Mouse (Mus musculus): Measurements from ENCODE around the gene Lims1.

Lims1 gene

DNA sequence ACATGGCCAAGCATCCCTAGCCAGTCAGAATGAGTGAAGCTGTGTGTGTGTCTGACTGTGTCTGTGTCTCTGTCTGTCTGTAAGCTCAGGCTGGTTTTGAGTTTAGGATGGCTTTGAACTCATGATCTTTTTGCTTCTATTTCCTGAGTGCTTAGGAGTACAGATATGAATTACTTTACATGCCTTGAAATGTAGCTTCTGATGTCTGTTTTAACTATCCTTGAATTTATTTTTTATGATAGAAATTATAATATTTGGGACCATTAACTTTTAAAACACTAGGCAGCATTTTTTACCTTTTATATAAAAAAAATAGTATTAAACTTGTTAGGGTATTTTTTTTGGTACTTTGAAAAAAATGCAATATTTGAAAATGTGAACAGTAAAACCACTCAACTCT lies 128.3 kb downstream of the Lims1 start:
- no peak for DNase-seq

GRCm38 (mm10) chr10:58452185-58452584 lies 128.9 kb downstream of the Lims1 start:
- no peak for DNase-seq

DNA sequence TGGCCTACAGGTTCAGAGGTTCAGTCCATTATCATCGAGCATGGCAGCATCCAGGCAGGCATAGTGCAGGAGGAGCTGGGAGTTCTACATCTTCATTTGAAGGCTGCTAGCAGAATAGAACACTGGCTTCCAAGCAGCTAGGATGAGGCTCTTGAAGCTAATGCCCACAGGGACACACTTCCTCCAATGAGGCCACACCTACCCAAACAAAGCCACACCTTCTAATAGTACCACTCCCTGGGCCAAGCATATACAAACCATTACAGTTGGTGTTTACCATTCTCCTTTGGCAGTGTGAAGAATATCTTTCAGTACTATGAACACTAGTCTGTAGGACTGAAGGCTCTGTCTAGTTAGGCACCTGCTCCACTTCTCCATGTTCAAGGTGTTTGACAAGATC lies 136.6 kb downstream of the Lims1 start:
- no peak for DNase-seq

Data from layer of hippocampus, adult 9-11 months (tissue).